Comparison of ENCODE assay signal across 9 mouse cellular contexts in the genomic region with DNA sequence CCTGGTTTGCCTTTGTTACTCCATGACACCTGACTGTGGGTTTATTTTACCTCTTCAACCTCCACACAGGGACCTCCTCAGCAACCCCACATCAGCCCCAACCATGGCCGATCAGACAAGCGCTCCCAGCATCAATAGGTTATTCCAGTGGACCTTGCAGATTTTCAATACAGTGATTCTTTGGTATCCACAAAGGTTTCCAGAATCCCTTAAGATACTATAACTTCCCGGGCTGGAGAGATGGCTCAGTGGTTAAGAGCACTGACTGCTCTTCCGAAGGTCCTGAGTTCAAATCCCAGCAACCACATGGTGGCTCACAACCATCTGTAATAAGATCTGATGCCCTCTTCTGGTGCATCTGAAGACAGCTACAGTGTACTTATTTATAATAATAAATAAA. TPM values are rescaled to one million over a fixed set of nuclear protein-coding genes. Genes with fewer than 3 reads are reported as not detected.
DNase-seq lines count a peak whose midpoint lies in the region; TF ChIP-seq lines count a peak whose summit lies in the region.
"Not testable (repeated sequence)": the region's sequence is repeated elsewhere in the genome, so short reads cannot be mapped to it uniquely, and the experiment has no call there.
"Had no signal": no experiment of that assay in that cellular context is flagged by ENCODE, and none has a peak within 500 bp of the region (broad histone marks: within the 10 kb centered on the region; RNA-seq: fewer than 3 reads in every experiment).

No protein-coding gene starts in this region.

- H3K4me2 ChIP-seq in CH12.LX (ENCODE audit: insufficient read depth, low read depth, poor library complexity, severe bottlenecking), result not testable (repeated sequence)

- TF ChIP-seq EP300 in CH12.LX (IDR thresholded peaks at IDR 0.05; ENCODE audit: low read length); MEL (IDR thresholded peaks at IDR 0.05; ENCODE audit: low read depth in 1 of 2, low read length in 2 of 2): not testable (repeated sequence)

- H3K79me2 ChIP-seq in CH12.LX (replicated peaks; ENCODE audit: control insufficient read depth, extremely low read depth, insufficient read depth, poor library complexity, severe bottlenecking); MEL (ENCODE audit: control insufficient read depth, insufficient read depth, low read length, poor library complexity): not testable (repeated sequence)

- H3K27me3 ChIP-seq in CH12.LX (replicated peaks); MEL (ENCODE audit: control insufficient read depth in 1 of 2, insufficient read depth in 2 of 2, low read length in 2 of 2): not testable (repeated sequence)

- not testable (repeated sequence) for TF ChIP-seq POLR2A in CH12.LX (IDR thresholded peaks at IDR 0.05; ENCODE audit: low read depth, low read length); MEL (IDR thresholded peaks at IDR 0.05; ENCODE audit: control insufficient read depth in 1 of 2, insufficient read depth in 1 of 2, low read depth in 1 of 2, low read length in 2 of 2, poor library complexity in 1 of 2)

- in situ Hi-C loops in CH12.LX (cut with MboI; ENCODE audit: low pct_ligation_motif_present, low pct_unique_long_range_greater_than_20kb, low sequenced_read_pairs), result not testable (repeated sequence)

- dilution Hi-C loops in CH12.LX (cut with MboI; ENCODE audit: extremely low pct_ligation_motif_present, extremely low pct_unique_long_range_greater_than_20kb, low sequenced_read_pairs), result not testable (repeated sequence)

- not testable (repeated sequence) for TF ChIP-seq CTCF in CH12.LX (conservative IDR thresholded peaks at IDR 0.05 in 1 of 2, IDR thresholded peaks at IDR 0.05 in 1 of 2; ENCODE audit: low read depth in 2 of 2, low read length in 2 of 2); MEL (IDR thresholded peaks at IDR 0.05 in 2 of 3, conservative IDR thresholded peaks at IDR 0.05 in 1 of 3; ENCODE audit: control insufficient read depth in 1 of 3, insufficient read depth in 1 of 3, low read depth in 2 of 3, low read length in 3 of 3, poor library complexity in 1 of 3, severe bottlenecking in 1 of 3)

- DNase-seq in CH12.LX (ENCODE audit: extremely low read depth); MEL (ENCODE audit: low read depth, low spot score): not testable (repeated sequence)

- not testable (repeated sequence) for TF ChIP-seq RAD21 in CH12.LX (IDR thresholded peaks at IDR 0.05; ENCODE audit: low read depth, low read length); MEL (IDR thresholded peaks at IDR 0.05; ENCODE audit: low read depth, low read length)

- H3K9me3 ChIP-seq in CH12.LX (replicated peaks; ENCODE audit: low read length); MEL (replicated peaks; ENCODE audit: insufficient read depth, low read length): not testable (repeated sequence)

- H3K4me1 ChIP-seq in CH12.LX (ENCODE audit: control insufficient read depth in 1 of 2, insufficient read depth in 2 of 2), result peaks cover 5 to 32% of the 10 kb centered on the region in 2 experiments
- H3K4me1 ChIP-seq in MEL (ENCODE audit: control insufficient read depth in 1 of 2, insufficient read depth in 2 of 2, low read length in 2 of 2), result peaks cover 0 to 11% of the 10 kb centered on the region in 2 experiments; a peak in 1 of 4 replicates

- not testable (repeated sequence) for H3K27ac ChIP-seq in CH12.LX (ENCODE audit: insufficient read depth, low read depth); MEL (ENCODE audit: control insufficient read depth, low read depth, low read length)

- not testable (repeated sequence) for H3K9ac ChIP-seq in CH12.LX (ENCODE audit: insufficient read depth, low read depth); MEL (ENCODE audit: control insufficient read depth, low read depth, low read length, poor library complexity, severe bottlenecking)

- not testable (repeated sequence) for H3K36me3 ChIP-seq in CH12.LX (replicated peaks in 1 of 2; ENCODE audit: control insufficient read depth in 1 of 2, insufficient read depth in 1 of 2, low read length in 1 of 2); MEL (ENCODE audit: control insufficient read depth in 1 of 2, insufficient read depth in 2 of 2, low read length in 2 of 2)

- not testable (repeated sequence) for H3K4me3 ChIP-seq in CH12.LX (replicated peaks in 1 of 3; ENCODE audit: low read depth in 2 of 3, low read length in 2 of 3, poor library complexity in 1 of 3); MEL (ENCODE audit: control insufficient read depth in 1 of 2, insufficient read depth in 1 of 2, low read depth in 2 of 2, low read length in 2 of 2)

TF ChIP-seq in CH12.LX, 34 proteins besides CTCF, POLR2A, EP300 and RAD21:
- 0 out of 2 replicates have a peak, but pooled peaks have one; percentile 59 for TF ChIP-seq TBP (conservative IDR thresholded peaks at IDR 0.05; ENCODE audit: low read depth, low read length)

TF ChIP-seq in MEL, 35 proteins besides CTCF, POLR2A, EP300 and RAD21:
- peak; percentile 70 for TF ChIP-seq TBP (IDR thresholded peaks at IDR 0.05; ENCODE audit: low read depth, low read length)
TF ChIP-seq in MEL: peak in this region for 1; not testable (repeated sequence) for 34.

RNA-seq across cellular contexts. Expression of a gene that starts 10.1 kb away (rescaled TPM):
- total RNA-seq in CH12.LX (2012; rRNA removed), result not detected in 2 replicates
- not detected in 2 replicates for total RNA-seq in CH12.LX (2014; rRNA removed)
- polyA plus RNA-seq in CH12.LX (2012; ENCODE audit: insufficient read length, low read depth), result not detected in 2 replicates
- not detected in 2 replicates for total RNA-seq in MEL (2012; rRNA removed)
- not detected for polyA plus RNA-seq in MEL (2012; ENCODE audit: insufficient read depth in 1 of 2, insufficient read length in 2 of 2, low read depth in 1 of 2, low replicate concordance in 2 of 2, missing spikeins in 1 of 2)
- total RNA-seq: adrenal gland, adult 2 months; ES-E14; G1E had no signal
- polyA plus RNA-seq: activated CD4-positive, CD25-positive, alpha-beta regulatory T cell, adult 4 months; adrenal gland, adult 2 months; C2C12; CD4-positive, CD25-positive, alpha-beta regulatory T cell, adult 4 months; G1E; Patski had no signal

RNA-seq across cellular contexts. Expression of a gene that starts 20.3 kb away (rescaled TPM):
- total RNA-seq in CH12.LX (2012; rRNA removed) (0.04 TPM in 1 of 2 replicates, not detected in the other), CH12.LX (2014; rRNA removed) (not detected in 2 replicates), MEL (2012; rRNA removed) (0.23 TPM in 1 of 2 replicates, not detected in the other)
- polyA plus RNA-seq in CH12.LX (2012; ENCODE audit: insufficient read length, low read depth) (0.12 TPM in 1 of 2 replicates, not detected in the other), MEL (2012; ENCODE audit: insufficient read depth in 1 of 2, insufficient read length in 2 of 2, low read depth in 1 of 2, low replicate concordance in 2 of 2, missing spikeins in 1 of 2) (under 1 TPM in 1 of 2 experiments, not detected in 1; 0.74 TPM)
- polyA plus RNA-seq: G1E had no signal

RNA-seq across cellular contexts. Expression of a gene that starts 31.0 kb away (rescaled TPM):
- total RNA-seq in CH12.LX (2012; rRNA removed), result 1.6 and 3.9 TPM in 2 replicates
- not detected in 2 replicates for total RNA-seq in CH12.LX (2014; rRNA removed)
- polyA plus RNA-seq in CH12.LX (2012; ENCODE audit: insufficient read length, low read depth), result 0.83 and 1.0 TPM in 2 replicates
- 3.3 and 4.9 TPM in 2 replicates for total RNA-seq in MEL (2012; rRNA removed)
- polyA plus RNA-seq in MEL (2012; ENCODE audit: insufficient read depth in 1 of 2, insufficient read length in 2 of 2, low read depth in 1 of 2, low replicate concordance in 2 of 2, missing spikeins in 1 of 2), result 1 to 10 TPM in 1 of 2 experiments, not detected in 1; 3.3 TPM

RNA-seq across cellular contexts. Expression of a gene that starts 35.6 kb away (rescaled TPM):
- total RNA-seq in CH12.LX (2012; rRNA removed) (6,137 and 6,551 TPM in 2 replicates), CH12.LX (2014; rRNA removed) (6,202 and 6,508 TPM in 2 replicates), MEL (2012; rRNA removed) (5,179 and 5,512 TPM in 2 replicates)
- polyA plus RNA-seq in CH12.LX (2012; ENCODE audit: insufficient read length, low read depth) (3,408 and 4,622 TPM in 2 replicates), MEL (2012; ENCODE audit: insufficient read depth in 1 of 2, insufficient read length in 2 of 2, low read depth in 1 of 2, low replicate concordance in 2 of 2, missing spikeins in 1 of 2) (1,000 to 10,000 TPM in 1 of 2 experiments, not detected in 1; 3,167 TPM)

RNA-seq across cellular contexts. Expression of a gene that starts 38.0 kb away (rescaled TPM):
- total RNA-seq in CH12.LX (2012; rRNA removed) (106 and 160 TPM in 2 replicates), CH12.LX (2014; rRNA removed) (154 and 158 TPM in 2 replicates), MEL (2012; rRNA removed) (182 and 207 TPM in 2 replicates)
- polyA plus RNA-seq in CH12.LX (2012; ENCODE audit: insufficient read length, low read depth) (95.5 and 111 TPM in 2 replicates), MEL (2012; ENCODE audit: insufficient read depth in 1 of 2, insufficient read length in 2 of 2, low read depth in 1 of 2, low replicate concordance in 2 of 2, missing spikeins in 1 of 2) (100 to 1,000 TPM in 1 of 2 experiments, not detected in 1; 159 TPM)
